Mouse (Mus musculus) forebrain, embryonic 12.5 days (tissue): Measurements from ENCODE around the gene Zdhhc19. TPM values are rescaled to one million over a fixed set of nuclear protein-coding genes. Genes with fewer than 3 reads are reported as not detected.

ENCODE experiments used
- ATAC-seq: fragments of 200-750 bp; cut with Nextera tagmentation; 2 replicates; pipeline ENCODE4 v1.8.0; 2017; ENCODE audit warnings: moderate TSS enrichment; ENCODE audit not compliant: low FRiP score
- H3K27ac ChIP-seq: fragments of 300-500 bp; sonication (generic); 2 replicates; pipeline ENCODE4 v1.5.1; 2016; ENCODE audit warnings: mild to moderate bottlenecking
- H3K27me3 ChIP-seq: fragments of 300-500 bp; sonication (generic); 2 replicates; pipeline ENCODE4 v1.6.1; 2016; ENCODE audit warnings: mild to moderate bottlenecking
- H3K36me3 ChIP-seq: fragments of 300-500 bp; sonication (generic); replicated peaks from 2 replicates; pipeline ENCODE4 v1.6.1; 2016; ENCODE audit warnings: mild to moderate bottlenecking
- H3K4me1 ChIP-seq: fragments of 300-500 bp; sonication (generic); 2 replicates; pipeline ENCODE4 v1.6.1; 2016
- H3K4me2 ChIP-seq: fragments of 300-500 bp; sonication (generic); 2 replicates; pipeline ENCODE4 v1.6.1; 2016; ENCODE audit warnings: mild to moderate bottlenecking, moderate library complexity
- H3K4me3 ChIP-seq: fragments of 300-500 bp; sonication (generic); replicated peaks from 2 replicates; pipeline ENCODE4 v1.5.1; 2016; ENCODE audit warnings: mild to moderate bottlenecking
- H3K9ac ChIP-seq: fragments of 300-500 bp; sonication (generic); 2 replicates; pipeline ENCODE4 v1.6.1; 2016; ENCODE audit warnings: mild to moderate bottlenecking
- H3K9me3 ChIP-seq: fragments of 300-500 bp; sonication (generic); 2 replicates; pipeline ENCODE4 v1.6.1; 2016
- WGBS: fragments of 180-500 bp; shearing (Covaris S2); methylation state at CpG from one replicate; pipeline ENCODE4 v1.1.7; 2016; 5-methylcytosine and 5-hydroxymethylcytosine counted together
- polyA plus RNA-seq: library from polyadenylated mRNA; unstranded; fragments of >200 nt; fragmentation: Nextera tagmentation; extraction: Ambion mirVana; gene quantifications from 2 replicates; pipeline ENCODE4 v1.2.1, GENCODE M21; 2016

Zdhhc19 gene
- polyA plus RNA-seq, 1 experiment from 2014 or later = not detected

DNA sequence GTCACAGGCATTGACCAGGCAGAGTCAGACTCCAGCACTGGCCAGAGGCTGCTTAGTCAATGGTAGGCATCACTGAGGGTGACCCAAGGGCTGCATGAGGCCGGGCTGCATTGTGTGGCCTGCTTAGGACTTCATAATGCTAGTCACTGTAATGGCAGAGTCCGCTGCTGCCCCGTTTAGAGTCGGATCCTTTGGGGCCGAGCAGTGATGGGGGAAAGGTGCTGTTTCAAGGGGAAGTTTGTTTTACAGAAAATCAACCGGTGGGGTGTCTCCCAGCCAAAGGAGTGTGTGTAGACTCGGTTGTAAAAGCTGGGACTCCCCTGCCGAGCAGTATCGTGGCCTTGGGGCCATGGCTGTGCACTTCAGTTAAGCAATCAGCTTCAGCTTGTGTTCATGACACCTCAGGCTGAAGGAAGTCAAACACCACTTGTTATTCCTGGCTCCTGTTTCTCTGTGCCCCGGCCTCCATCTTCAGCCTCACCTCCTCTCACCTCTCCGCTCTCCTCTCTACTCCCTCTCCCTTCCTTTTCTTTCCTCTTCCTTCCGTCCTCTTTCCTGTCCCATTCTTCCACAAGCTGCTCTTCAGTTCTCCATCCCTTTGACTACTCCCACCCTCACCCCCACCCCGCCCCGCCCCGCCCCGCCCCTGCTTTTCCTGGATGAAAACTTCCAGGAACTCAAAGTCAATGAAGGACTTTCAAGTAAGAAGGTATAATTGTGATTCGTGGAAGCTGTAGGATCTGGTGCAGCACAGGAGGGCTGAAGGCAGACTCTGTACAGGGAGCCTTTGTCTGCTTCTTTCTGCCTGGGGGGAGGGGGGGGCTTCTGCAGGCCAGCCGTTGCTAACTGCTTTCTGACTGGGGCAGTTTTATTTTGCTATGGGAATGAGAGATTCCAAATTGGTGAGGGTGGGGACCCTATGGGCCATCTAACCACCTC lies 14.6 kb downstream of the Zdhhc19 start:
- H3K9me3 ChIP-seq = no peaks in the 10 kb centered on the region
- ATAC-seq = no peak
- no peak overlapping the region for H3K4me2 ChIP-seq
- H3K27ac ChIP-seq = no peak overlapping the region
- H3K27me3 ChIP-seq = no peaks in the 10 kb centered on the region
- no peaks in the 10 kb centered on the region for H3K36me3 ChIP-seq
- no peak overlapping the region for H3K4me3 ChIP-seq
- H3K4me1 ChIP-seq = peaks cover 22% of the 10 kb centered on the region
- WGBS = 75% methylated on average over 18 of the region's 18 CpGs
- H3K9ac ChIP-seq = no peak overlapping the region

DNA sequence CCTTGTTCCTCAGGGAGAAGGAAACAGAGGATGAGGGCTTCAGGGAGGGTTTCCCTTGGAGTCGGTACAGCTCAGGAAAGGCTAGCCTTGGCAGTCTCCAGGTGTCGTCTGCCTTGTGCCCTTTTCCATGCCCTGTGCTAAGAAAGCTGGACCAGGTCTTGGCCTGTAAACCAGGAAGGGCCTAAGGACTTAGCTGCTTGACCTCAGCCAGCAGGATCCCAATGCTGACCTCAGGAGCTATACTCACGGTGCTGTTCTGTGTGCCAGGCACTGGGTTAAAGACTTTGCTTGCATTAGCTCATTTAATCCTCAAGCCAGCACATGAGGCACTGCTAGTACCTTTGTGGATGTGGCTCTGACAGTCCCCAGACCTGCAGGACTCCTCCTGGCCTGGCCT lies 15.3 kb downstream of the Zdhhc19 start:
- Histone ChIP-seq H3K9ac (no peak overlapping the region), H3K4me3 (no peak overlapping the region), H3K4me1 (peaks cover 28% of the 10 kb centered on the region), H3K4me2 (no peak overlapping the region), H3K27ac (no peak overlapping the region), H3K27me3 (no peaks in the 10 kb centered on the region), H3K9me3 (no peaks in the 10 kb centered on the region), H3K36me3 (no peaks in the 10 kb centered on the region)
- 77% methylated on average over 3 of the region's 3 CpGs for WGBS
- ATAC-seq = no peak

DNA sequence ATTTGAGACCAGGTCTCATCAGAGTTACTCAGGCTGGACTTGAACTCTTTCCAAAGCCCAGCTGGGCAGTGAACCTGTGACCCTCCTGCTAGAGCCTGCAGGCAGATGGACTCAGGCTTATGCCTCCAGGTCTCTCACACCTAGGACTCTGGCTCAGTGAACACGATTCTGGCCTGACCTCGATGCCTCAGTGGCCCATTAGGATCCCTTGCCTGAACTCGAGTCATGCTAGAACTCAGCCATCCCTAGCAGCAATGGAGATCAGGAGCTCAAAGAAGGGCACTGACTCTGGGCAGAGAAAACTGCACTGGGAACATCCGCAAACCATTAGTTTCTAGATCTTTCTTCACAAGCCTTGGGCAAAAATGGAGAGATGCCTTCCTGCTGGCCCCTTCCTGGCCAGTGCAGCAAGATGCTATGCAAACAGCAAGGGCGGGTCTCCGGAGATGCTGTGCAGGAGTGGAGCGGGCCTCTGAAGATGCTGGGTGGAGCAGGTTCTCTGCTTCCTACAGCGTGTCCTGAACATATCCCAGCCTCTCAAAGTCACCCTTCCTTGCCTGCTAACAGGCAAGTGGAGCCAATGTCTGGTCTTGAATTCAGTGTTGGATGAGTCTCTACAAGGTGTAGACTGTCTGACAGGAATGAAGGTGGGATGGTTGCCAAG lies 15.9 kb downstream of the Zdhhc19 start:
- ATAC-seq = no peak

DNA sequence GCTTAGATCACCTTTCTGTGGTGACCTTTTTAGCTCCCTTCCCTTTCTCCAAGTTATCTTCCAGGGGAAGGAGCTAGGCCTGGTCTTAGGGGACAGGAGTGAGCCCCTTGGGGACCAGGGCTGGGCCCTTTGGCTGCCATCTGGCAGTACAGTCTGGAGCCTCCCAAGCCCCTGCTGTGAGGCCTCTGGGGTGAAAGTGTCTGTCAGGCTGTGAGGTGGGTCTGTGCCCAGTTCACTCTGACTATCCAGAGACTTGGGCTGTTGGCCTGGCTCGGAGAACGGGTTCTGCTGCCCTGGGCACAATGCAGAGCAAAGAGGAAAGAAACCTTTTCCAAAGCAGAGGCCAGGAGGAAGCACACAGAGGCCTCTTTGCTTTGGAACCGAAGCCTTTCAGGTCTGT lies 16.9 kb downstream of the Zdhhc19 start:
- no peaks in the 10 kb centered on the region for H3K36me3 ChIP-seq
- H3K4me2 ChIP-seq = no peak overlapping the region
- 0 out of 2 replicates have a peak overlapping the region, but pooled peaks have one; percentile 6 for H3K27ac ChIP-seq
- 74% methylated on average over 3 of the region's 3 CpGs for WGBS
- H3K9me3 ChIP-seq = no peaks in the 10 kb centered on the region
- H3K4me3 ChIP-seq = no peak overlapping the region
- no peak for ATAC-seq
- H3K27me3 ChIP-seq = no peaks in the 10 kb centered on the region
- no peak overlapping the region for H3K9ac ChIP-seq
- H3K4me1 ChIP-seq = peaks cover 33% of the 10 kb centered on the region

More for the DNA sequence above, 15.9 kb downstream of the Zdhhc19 start:
- no peaks in the 10 kb centered on the region for H3K36me3 ChIP-seq
- no peaks in the 10 kb centered on the region for H3K9me3 ChIP-seq
- no peak overlapping the region for H3K4me3 ChIP-seq
- H3K27ac ChIP-seq = no peak overlapping the region
- no peak overlapping the region for H3K4me2 ChIP-seq
- peaks cover 33% of the 10 kb centered on the region for H3K4me1 ChIP-seq
- WGBS = 87% methylated on average over 8 of the region's 8 CpGs
- no peaks in the 10 kb centered on the region for H3K27me3 ChIP-seq
- H3K9ac ChIP-seq = no peak overlapping the region

DNA sequence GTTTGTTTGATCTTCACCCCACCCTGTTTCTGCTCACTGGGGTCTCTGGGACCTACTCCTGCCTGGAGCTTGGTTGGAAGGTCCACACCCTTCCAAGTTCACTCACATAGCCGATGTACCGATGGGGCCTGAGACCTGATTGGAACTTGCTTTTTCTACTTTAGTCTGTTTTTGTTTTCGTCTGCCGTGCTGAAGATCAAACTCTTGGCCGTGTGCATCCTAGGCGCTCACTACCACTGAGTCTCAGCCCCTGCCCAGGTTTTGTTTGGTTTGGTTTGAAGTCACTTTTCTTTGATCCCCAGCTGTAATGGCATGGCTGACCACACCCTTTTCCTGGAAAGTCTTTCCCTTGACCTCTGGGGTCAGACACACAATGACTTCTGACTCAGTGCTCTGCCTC lies 17.3 kb downstream of the Zdhhc19 start:
- Histone ChIP-seq H3K9ac (no peak overlapping the region), H3K27ac (no peak overlapping the region), H3K36me3 (no peaks in the 10 kb centered on the region), H3K27me3 (no peaks in the 10 kb centered on the region), H3K4me3 (no peak overlapping the region), H3K9me3 (no peaks in the 10 kb centered on the region), H3K4me2 (no peak overlapping the region), H3K4me1 (peaks cover 33% of the 10 kb centered on the region)
- no peak for ATAC-seq
- WGBS = 86% methylated on average over 6 of the region's 6 CpGs

DNA sequence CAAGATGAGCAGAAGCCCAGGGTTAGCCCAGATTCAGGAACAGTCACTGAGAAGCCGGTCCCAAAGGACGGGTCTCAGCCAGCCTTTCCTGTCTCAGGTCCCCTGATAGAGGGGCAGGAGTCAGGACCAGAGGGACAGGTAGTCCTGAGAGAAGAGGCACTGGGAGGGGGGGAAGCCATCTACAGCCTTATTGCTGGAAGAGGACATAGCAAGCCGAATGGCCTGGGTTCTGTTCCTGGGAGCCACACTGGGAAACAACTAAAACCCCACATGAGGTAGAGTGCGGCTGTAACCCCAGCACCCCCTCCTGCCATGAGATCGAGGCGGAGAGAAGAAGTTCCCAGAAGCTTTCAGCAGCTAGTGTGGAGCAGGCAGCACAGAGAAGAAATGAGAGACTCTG lies 17.9 kb downstream of the Zdhhc19 start:
- WGBS = 90% methylated on average over 6 of the region's 6 CpGs
- Histone ChIP-seq H3K4me1 (peaks cover 33% of the 10 kb centered on the region), H3K36me3 (no peaks in the 10 kb centered on the region), H3K9me3 (no peaks in the 10 kb centered on the region), H3K27ac (no peak overlapping the region), H3K4me2 (no peak overlapping the region), H3K9ac (no peak overlapping the region), H3K27me3 (no peaks in the 10 kb centered on the region), H3K4me3 (no peak overlapping the region)
- no peak for ATAC-seq

DNA sequence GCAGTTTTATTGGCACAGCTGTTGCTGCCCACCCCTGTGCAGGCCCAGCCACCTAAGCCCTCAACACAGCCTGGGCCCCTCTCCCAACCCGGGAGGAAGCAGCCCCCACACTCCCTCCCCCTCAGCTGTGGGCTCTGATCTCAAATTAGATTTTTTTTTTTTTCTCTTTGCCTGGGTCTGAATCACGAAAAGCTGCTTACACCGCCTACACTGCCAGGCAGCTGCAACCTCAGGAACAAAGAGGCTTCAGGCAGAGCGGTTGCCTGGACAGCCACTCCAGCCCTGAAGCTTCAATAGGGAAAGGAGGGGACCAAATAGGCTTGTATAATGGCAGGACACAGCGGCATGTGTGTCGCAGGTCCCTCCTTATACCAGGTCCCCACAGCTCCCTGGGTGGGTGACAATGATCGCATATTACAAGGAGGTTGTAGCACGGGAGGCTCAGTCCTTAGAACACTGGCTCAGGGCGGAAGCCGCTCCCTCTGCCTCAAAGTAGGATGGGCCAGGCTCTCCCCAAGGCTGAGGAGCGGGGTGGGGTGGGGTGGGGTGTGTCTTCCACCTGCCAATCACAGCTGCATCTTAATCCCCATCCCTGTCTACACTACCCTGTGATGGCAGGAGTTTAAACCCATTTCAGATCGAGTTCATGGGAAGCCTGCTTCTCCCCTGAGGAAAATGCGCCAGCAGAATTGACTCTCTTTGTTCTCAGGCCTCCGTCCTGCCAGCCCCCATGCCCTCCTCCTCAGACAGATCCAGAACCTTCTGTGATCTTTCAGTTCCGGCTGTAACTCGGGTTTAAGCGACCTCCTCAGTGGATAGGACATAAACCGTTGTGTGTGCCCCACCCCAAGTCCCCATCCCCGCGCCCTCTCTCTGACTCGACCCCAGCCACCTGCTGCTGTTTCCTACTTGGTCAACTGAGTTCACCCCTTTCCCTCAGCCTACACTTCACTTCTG lies 20.2 kb downstream of the Zdhhc19 start:
- 7% methylated on average over 21 of the region's 21 CpGs for WGBS
- peak; percentile 94 for ATAC-seq

DNA sequence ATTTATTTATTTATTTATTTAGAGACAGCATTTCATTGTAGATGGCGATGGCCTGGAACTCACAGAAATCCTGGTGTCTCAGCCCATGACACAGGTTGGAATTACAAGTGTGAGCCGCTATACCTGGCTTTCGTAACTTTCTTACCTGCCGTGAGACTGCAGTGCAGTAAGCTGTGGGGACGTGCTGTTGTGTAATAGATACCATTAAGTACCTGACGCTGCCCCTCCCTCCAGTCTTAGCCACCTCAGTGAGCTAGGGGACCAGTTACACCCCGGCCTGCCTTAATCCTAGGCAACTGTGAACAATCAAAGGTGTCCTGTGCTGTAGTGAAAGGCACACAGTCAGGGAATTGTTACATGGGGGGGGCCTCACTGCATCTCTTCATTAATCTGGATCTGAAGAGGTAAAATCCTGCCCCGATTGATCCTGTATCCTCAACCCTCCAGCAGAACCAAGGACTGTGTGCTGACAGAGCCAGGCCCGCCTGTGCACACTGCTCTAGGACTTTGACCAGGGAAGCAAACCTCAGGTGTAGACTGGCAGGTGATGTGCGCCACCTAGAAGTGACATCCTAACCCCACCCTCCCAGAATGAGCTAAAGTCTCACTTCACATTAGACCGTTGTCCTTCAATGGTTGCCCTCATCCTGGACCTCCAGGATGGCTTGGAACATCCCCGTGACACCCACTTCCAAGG lies 21.9 kb downstream of the Zdhhc19 start:
- no peak for ATAC-seq
- no peaks in the 10 kb centered on the region for H3K36me3 ChIP-seq
- no peak overlapping the region for H3K9ac ChIP-seq
- peaks cover 29% of the 10 kb centered on the region for H3K4me1 ChIP-seq
- H3K9me3 ChIP-seq = no peaks in the 10 kb centered on the region
- H3K4me2 ChIP-seq = no peak overlapping the region
- peaks cover 4% of the 10 kb centered on the region; the same call in 1 of the 2 replicates for H3K27me3 ChIP-seq
- 84% methylated on average over 12 of the region's 12 CpGs for WGBS
- H3K27ac ChIP-seq = no peak overlapping the region
- H3K4me3 ChIP-seq = no peak overlapping the region

More for the DNA sequence above, 20.2 kb downstream of the Zdhhc19 start:
- peaks cover 29% of the 10 kb centered on the region for H3K4me1 ChIP-seq
- no peaks in the 10 kb centered on the region for H3K9me3 ChIP-seq
- peak overlapping the region; percentile 46 for H3K4me2 ChIP-seq
- 0 out of 2 replicates have a peak overlapping the region, but pooled peaks have one; percentile 10 for H3K4me3 ChIP-seq
- H3K27me3 ChIP-seq = no peaks in the 10 kb centered on the region
- no peaks in the 10 kb centered on the region for H3K36me3 ChIP-seq
- H3K9ac ChIP-seq = peak overlapping the region; percentile 56
- peak overlapping the region; percentile 99 for H3K27ac ChIP-seq

DNA sequence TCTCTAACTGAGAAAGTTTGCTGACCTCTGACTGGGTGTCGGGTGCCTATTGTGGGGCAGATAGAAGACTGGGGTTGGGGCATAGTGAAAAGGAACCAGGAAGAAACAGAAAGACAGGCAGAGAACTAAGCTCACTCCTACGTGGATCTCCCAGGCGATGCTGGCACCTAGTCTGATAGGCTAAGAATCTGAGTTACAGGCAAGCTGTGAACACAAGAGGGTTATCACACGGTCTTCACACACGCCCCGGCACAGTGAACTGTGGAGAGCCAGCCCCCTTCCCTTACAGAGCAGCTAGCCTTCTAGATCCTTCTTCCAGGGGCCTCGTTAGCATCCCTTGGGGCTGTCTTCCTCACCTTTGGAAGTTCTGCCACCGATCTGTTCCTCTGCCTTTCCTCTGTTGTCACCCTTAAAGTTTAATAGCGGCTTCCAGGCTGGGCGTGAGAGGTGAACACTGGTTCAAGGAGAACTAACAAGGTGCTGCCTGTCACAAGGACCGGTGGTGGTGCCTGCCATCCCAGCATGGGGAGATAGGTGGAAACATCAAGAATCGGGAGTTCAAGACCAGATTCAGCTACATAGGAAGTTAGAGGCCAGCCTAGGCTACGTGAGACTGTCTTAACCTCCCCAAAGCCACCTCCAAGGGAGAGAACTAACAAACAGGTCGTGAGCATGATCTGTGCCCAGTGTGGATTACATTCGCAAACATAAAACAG lies 23.7 kb downstream of the Zdhhc19 start:
- ATAC-seq = no peak
- Histone ChIP-seq H3K27ac (peak overlapping the region; percentile 53), H3K4me2 (no peak overlapping the region), H3K4me3 (no peak overlapping the region), H3K4me1 (peaks cover 37% of the 10 kb centered on the region), H3K36me3 (no peaks in the 10 kb centered on the region), H3K9me3 (no peaks in the 10 kb centered on the region), H3K27me3 (peaks cover 4% of the 10 kb centered on the region; the same call in 1 of the 2 replicates), H3K9ac (no peak overlapping the region)
- WGBS = 81% methylated on average over 15 of the region's 15 CpGs

DNA sequence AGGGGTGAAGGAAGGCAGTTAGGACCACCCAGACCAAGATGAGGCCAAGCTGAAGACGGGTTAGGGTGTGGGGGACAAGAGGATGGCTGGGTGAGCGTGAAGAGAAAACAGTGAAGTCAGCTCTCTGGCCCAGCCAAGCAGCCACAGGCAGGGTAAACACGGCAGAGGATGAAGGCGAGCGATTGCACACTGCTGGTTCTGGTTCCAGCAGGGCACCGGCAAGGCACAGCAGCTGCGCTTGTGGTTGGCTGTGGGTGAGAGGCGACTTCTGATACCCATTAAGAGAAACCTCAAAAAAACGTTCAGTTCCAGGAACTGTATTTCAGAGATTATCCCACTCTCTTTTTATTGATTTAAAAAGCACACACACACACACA lies 24.3 kb downstream of the Zdhhc19 start:
- Histone ChIP-seq H3K27ac (peak overlapping the region; percentile 53), H3K27me3 (peaks cover 4% of the 10 kb centered on the region; the same call in 1 of the 2 replicates), H3K4me2 (no peak overlapping the region), H3K36me3 (no peaks in the 10 kb centered on the region), H3K4me3 (no peak overlapping the region), H3K9me3 (no peaks in the 10 kb centered on the region), H3K9ac (no peak overlapping the region; the same call in 1 of the 2 replicates), H3K4me1 (peaks cover 35% of the 10 kb centered on the region)
- no peak for ATAC-seq
- 44% methylated on average over 9 of the region's 9 CpGs for WGBS
